Mouse (Mus musculus) embryonic facial prominence, embryonic 14.5 days (tissue): ENCODE data around the gene Hmx1. TPM values are rescaled to one million over a fixed set of nuclear protein-coding genes. Genes with fewer than 3 reads are reported as not detected.
A peak's percentile ranks its signal among the peaks of the same experiment; 100 is the strongest.

ENCODE experiments used
- ATAC-seq: fragments of 200-750 bp; cut with Nextera tagmentation; 2 replicates; pipeline ENCODE4 v1.8.0; 2017; ENCODE audit warnings: low read depth, moderate number of reproducible peaks, moderate TSS enrichment
- DNase-seq: peaks from one replicate; pipeline ENCODE4 v3.0.0-alpha.2; 2015; ENCODE audit warnings: low spot score
- H3K27ac ChIP-seq: fragments of 300-500 bp; sonication (generic); replicated peaks from 2 replicates; pipeline ENCODE4 v1.5.1; 2014; ENCODE audit warnings: low read depth, mild to moderate bottlenecking, low read length, moderate library complexity
- H3K27me3 ChIP-seq: fragments of 300-500 bp; sonication (generic); replicated peaks from 2 replicates; pipeline ENCODE4 v1.6.1; 2014; ENCODE audit warnings: low read length; ENCODE audit not compliant: control insufficient read depth, insufficient read depth
- H3K36me3 ChIP-seq: fragments of 300-500 bp; sonication (generic); 2 replicates; pipeline ENCODE4 v1.6.1; 2014; ENCODE audit warnings: low read length, mixed read lengths; ENCODE audit not compliant: control insufficient read depth, insufficient read depth
- H3K4me1 ChIP-seq: fragments of 300-500 bp; sonication (generic); 2 replicates; pipeline ENCODE4 v1.6.1; 2014; ENCODE audit warnings: antibody characterized with exemption, low read length; ENCODE audit not compliant: control insufficient read depth, insufficient read depth
- H3K4me2 ChIP-seq: fragments of 300-500 bp; sonication (generic); 2 replicates; pipeline ENCODE4 v1.6.1; 2014; ENCODE audit warnings: low read depth, mild to moderate bottlenecking, low read length, moderate library complexity, mixed read lengths
- H3K4me3 ChIP-seq: fragments of 300-500 bp; sonication (generic); 2 replicates; pipeline ENCODE4 v1.5.1; 2014; ENCODE audit warnings: low read depth, mild to moderate bottlenecking, low read length
- H3K9ac ChIP-seq: fragments of 300-500 bp; sonication (generic); 2 replicates; pipeline ENCODE4 v1.6.1; 2014; ENCODE audit warnings: low read depth, mild to moderate bottlenecking, low read length, moderate library complexity, mixed read lengths
- H3K9me3 ChIP-seq: fragments of 300-500 bp; sonication (generic); 2 replicates; pipeline ENCODE4 v1.6.1; 2016; ENCODE audit warnings: low read length; ENCODE audit not compliant: control insufficient read depth
- WGBS: fragments of 180-500 bp; shearing (Covaris S2); extraction: QIAGEN DNeasy Blood & Tissue Kit; methylation state at CpG from one replicate; pipeline ENCODE4 v1.1.7; 2014; 5-methylcytosine and 5-hydroxymethylcytosine counted together
- polyA plus RNA-seq: library from polyadenylated mRNA; unstranded; fragments of >200 nt; fragmentation: Nextera tagmentation; extraction: Ambion mirVana; gene quantifications from 2 replicates; pipeline ENCODE4 v1.2.1, GENCODE M21; 2014

Gene Hmx1
- polyA plus RNA-seq, 1 experiment from 2014 or later, result 3.4 TPM

DNA sequence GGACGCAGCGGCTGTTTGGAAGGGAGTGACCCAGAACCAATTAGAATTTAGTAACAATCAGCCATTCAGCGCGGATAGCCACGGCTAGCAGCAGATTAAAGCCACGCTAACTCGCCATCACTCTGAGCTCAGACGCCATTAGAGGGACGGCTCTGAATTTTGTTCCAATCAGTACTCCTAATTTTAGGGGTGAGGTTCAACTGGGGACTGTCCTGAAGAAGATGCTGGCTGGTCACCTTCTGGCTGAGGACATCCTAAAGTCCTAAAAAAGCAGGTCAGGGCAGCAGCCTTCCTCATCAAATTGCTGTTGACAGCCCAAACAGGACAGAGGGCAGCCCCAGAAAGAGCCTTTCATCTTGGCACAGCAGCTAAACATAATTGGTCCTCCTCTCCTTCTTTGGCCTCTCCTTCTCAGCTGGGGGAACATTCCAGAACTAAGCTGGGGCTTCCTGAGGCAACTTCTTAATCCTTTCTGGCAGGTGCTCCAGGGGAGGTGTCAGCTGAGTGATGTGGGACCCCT is 18.6 kb downstream of the Hmx1 start:
- H3K4me2 ChIP-seq, result no peak overlapping the region
- H3K36me3 ChIP-seq, result no peaks in the 10 kb centered on the region
- 37% methylated on average over 9 of the region's 9 CpGs for WGBS
- no peak overlapping the region for H3K4me3 ChIP-seq
- peaks cover 5% of the 10 kb centered on the region for H3K4me1 ChIP-seq
- ATAC-seq (no peak; the same call in 1 of the 2 replicates), DNase-seq (no peak)
- peaks cover 42% of the 10 kb centered on the region for H3K27me3 ChIP-seq
- H3K27ac ChIP-seq, result no peak overlapping the region
- no peaks in the 10 kb centered on the region for H3K9me3 ChIP-seq
- H3K9ac ChIP-seq, result no peak overlapping the region

- no peaks in the 10 kb centered on the region for H3K36me3 ChIP-seq
- H3K27me3 ChIP-seq, result peaks cover 32% of the 10 kb centered on the region
- H3K4me2 ChIP-seq, result no peak overlapping the region
- H3K9me3 ChIP-seq, result no peaks in the 10 kb centered on the region
- no peak overlapping the region for H3K27ac ChIP-seq
- 65% methylated on average over 10 of the region's 10 CpGs for WGBS
- peaks cover 11% of the 10 kb centered on the region for H3K4me1 ChIP-seq
- no peak for DNase-seq
- H3K4me3 ChIP-seq, result no peak overlapping the region
- no peak for ATAC-seq
- no peak overlapping the region for H3K9ac ChIP-seq
Observed at GRCm38 (mm10) chr5:35411028-35411427, 22.1 kb downstream of the Hmx1 start.

DNA sequence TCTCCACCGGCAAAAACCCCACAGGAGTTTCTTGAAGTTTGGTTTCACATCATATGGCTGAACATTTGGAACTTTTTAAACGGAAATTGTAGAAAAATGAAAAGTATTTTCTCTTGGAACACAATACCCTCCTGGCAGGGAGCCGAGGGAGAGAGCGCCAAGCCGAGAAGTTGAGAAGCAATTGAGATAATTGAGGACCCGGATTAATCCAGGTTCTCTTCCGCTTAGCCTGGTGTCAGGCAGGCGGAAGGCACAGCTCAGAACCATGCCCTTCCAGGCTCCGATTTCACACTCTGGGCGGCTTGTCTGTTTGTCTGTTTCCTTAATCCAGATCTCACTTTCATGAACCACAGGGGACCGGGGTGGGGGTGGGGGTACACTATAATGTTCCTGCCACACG is 23.9 kb downstream of the Hmx1 start:
- ATAC-seq, result peak; percentile 91
- no peak overlapping the region for H3K9ac ChIP-seq
- H3K9me3 ChIP-seq, result no peaks in the 10 kb centered on the region
- peaks cover 11% of the 10 kb centered on the region for H3K4me1 ChIP-seq
- no peak overlapping the region for H3K27ac ChIP-seq
- H3K4me3 ChIP-seq, result no peak overlapping the region
- peak; percentile 89 for DNase-seq
- peak overlapping the region; percentile 16; the same call in 1 of the 2 replicates for H3K4me2 ChIP-seq
- peaks cover 23% of the 10 kb centered on the region for H3K27me3 ChIP-seq
- H3K36me3 ChIP-seq, result no peaks in the 10 kb centered on the region
- 8% methylated on average over 12 of the region's 12 CpGs for WGBS

DNA sequence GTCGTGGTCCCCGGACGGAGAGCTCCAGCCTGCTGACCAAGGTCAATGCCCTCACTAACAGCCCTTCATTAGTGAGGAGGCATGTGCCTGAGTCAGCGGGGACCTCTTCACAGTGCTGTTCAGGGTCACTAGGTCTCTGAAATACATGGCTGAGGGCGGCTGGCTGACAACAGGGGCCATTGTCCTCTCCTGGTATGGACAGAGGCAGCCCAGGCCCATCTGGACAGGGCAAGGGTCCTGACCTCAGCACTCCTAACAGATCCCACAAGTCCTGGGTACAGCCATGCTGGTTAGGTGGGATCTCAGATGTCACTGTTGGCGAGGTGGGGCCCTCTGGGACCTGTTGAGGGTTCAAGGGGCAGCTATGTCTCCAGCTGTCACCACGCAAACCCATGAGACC is 28.8 kb downstream of the Hmx1 start:
- Histone ChIP-seq H3K4me1 (peaks cover 4% of the 10 kb centered on the region; the same call in 1 of the 2 replicates), H3K27me3 (peaks cover 20% of the 10 kb centered on the region), H3K9ac (no peak overlapping the region), H3K4me3 (no peak overlapping the region), H3K4me2 (no peak overlapping the region), H3K9me3 (no peaks in the 10 kb centered on the region), H3K27ac (no peak overlapping the region), H3K36me3 (no peaks in the 10 kb centered on the region)
- 24% methylated on average over 7 of the region's 7 CpGs for WGBS
- no peak for ATAC-seq
- no peak for DNase-seq

DNA sequence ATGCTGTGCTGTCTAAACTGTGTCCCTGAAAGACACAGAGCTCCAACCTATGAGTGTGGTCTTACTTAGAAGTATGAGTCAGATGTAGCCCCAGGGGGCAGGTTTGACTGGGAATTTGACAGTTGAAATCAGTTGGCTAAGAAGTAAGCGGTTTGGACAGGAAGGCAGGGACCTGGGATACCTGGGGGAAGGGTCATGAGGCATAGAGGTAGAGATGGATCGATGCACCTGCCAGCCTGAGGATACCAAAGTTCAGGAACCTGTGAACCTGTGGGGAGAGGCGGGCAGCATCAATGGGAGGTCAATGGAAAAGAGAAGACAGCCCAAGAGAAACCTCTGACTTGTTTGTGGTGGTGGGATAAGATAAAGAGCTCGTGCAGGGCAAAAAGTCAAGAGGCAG is 32.7 kb downstream of the Hmx1 start:
- no peak overlapping the region for H3K9ac ChIP-seq
- 61% methylated on average over 4 of the region's 4 CpGs for WGBS
- DNase-seq (no peak), ATAC-seq (no peak)
- no peak overlapping the region for H3K4me3 ChIP-seq
- no peak overlapping the region for H3K27ac ChIP-seq
- no peaks in the 10 kb centered on the region for H3K27me3 ChIP-seq
- H3K4me2 ChIP-seq, result no peak overlapping the region
- H3K9me3 ChIP-seq, result no peaks in the 10 kb centered on the region
- no peaks in the 10 kb centered on the region for H3K4me1 ChIP-seq
- H3K36me3 ChIP-seq, result no peaks in the 10 kb centered on the region

DNA sequence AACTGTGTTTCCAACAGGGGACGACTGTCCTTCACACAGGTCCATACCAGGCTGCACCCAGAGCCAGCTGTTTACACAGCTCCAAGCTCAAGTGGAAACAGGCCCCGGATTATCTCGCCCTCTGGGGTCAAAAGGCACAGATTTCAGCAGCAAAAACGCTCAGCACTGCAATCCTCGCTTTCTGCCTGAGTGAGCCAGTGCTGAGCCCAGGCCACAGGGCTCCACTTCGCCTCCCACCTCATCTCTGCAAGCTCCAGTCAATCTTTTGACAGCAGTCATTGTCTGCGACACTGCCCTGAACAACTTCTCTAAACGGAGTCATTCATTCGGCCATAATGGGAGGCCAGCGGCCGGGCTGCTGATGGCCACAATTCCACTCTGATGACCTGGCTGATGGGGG is 36.3 kb downstream of the Hmx1 start:
- Histone ChIP-seq H3K9me3 (no peaks in the 10 kb centered on the region), H3K9ac (no peak overlapping the region), H3K4me2 (no peak overlapping the region), H3K27me3 (no peaks in the 10 kb centered on the region), H3K4me1 (no peaks in the 10 kb centered on the region), H3K4me3 (no peak overlapping the region), H3K27ac (no peak overlapping the region), H3K36me3 (no peaks in the 10 kb centered on the region)
- 17% methylated on average over 11 of the region's 11 CpGs for WGBS
- DNase-seq, result peak; percentile 20
- ATAC-seq, result no peak

DNA sequence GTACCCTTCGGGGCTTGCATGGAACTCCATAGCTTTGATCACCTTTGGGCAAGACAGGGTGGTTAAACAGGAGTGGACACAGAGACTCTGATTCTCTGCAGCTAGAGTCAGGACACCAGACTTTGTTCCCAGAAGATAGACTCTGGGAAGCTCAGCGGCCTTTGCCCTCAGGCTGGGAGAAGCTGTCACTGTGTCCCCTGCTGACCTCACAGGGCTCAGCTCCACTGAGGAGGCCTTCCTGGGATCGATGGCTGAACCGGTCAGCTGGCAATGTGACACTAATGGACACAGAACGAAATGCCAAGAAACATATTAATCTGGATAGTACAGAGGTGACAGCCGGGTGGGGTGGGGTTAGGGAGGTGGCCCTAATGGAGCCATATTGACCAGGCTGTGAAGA is 39.0 kb downstream of the Hmx1 start:
- Histone ChIP-seq H3K36me3 (no peaks in the 10 kb centered on the region), H3K9me3 (no peaks in the 10 kb centered on the region), H3K4me2 (no peak overlapping the region), H3K27me3 (0 out of 2 replicates have a peak, but pooled peaks cover 4% of the 10 kb centered on the region), H3K4me1 (no peaks in the 10 kb centered on the region), H3K4me3 (no peak overlapping the region), H3K9ac (no peak overlapping the region), H3K27ac (no peak overlapping the region)
- DNase-seq (no peak), ATAC-seq (no peak)
- WGBS, result 80% methylated on average over 6 of the region's 6 CpGs

GRCm38 (mm10) chr5:35428421-35428820 is 39.5 kb downstream of the Hmx1 start:
- H3K36me3 ChIP-seq, result no peaks in the 10 kb centered on the region
- no peak overlapping the region for H3K27ac ChIP-seq
- H3K9me3 ChIP-seq, result no peaks in the 10 kb centered on the region
- no peak overlapping the region for H3K4me3 ChIP-seq
- no peak for ATAC-seq
- H3K4me2 ChIP-seq, result no peak overlapping the region
- no peak overlapping the region for H3K9ac ChIP-seq
- WGBS, result 87% methylated on average over 6 of the region's 6 CpGs
- H3K27me3 ChIP-seq, result 0 out of 2 replicates have a peak, but pooled peaks cover 4% of the 10 kb centered on the region
- DNase-seq, result no peak
- H3K4me1 ChIP-seq, result no peaks in the 10 kb centered on the region

DNA sequence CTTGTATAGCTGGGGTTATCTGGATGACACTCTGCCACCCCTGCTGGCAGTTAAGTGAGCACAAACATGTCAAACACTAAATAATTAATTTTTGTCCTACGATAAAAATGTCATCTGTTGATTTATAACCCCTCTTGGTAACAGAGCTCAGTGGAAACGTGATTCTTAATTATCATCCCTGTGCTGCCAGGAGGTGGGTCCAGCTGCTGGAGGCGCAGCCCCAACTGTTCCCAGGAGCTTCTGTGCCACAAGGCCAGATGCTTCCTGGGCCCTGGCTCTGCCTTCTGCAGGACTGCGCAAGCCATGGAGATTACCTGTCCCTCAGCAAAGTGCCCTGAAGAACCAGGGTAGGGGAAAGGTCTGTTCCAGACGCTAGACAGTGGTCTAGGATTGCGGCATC is 43.2 kb downstream of the Hmx1 start:
- ATAC-seq (no peak), DNase-seq (no peak)
- H3K9me3 ChIP-seq, result no peaks in the 10 kb centered on the region
- H3K4me3 ChIP-seq, result no peak overlapping the region
- H3K27me3 ChIP-seq, result 0 out of 2 replicates have a peak, but pooled peaks cover 6% of the 10 kb centered on the region
- H3K27ac ChIP-seq, result no peak overlapping the region
- H3K4me1 ChIP-seq, result no peaks in the 10 kb centered on the region
- WGBS, result 62% methylated on average over 6 of the region's 6 CpGs
- no peak overlapping the region for H3K4me2 ChIP-seq
- no peaks in the 10 kb centered on the region for H3K36me3 ChIP-seq
- H3K9ac ChIP-seq, result no peak overlapping the region
